Mouse (Mus musculus) testis, adult 2 months (tissue): Measurements from ENCODE around the gene Fat3. TPM values are rescaled to one million over a fixed set of nuclear protein-coding genes. Genes with fewer than 3 reads are reported as not detected.

Experiments
- H3K27ac ChIP-seq: fragments of 200-500 bp; 2 replicates; pipeline ENCODE4 v1.5.1; 2012; ENCODE audit warnings: low read depth, low read length; ENCODE audit not compliant: control insufficient read depth, insufficient read depth
- H3K27me3 ChIP-seq: fragments of 200-500 bp; 2 replicates; pipeline ENCODE4 v1.6.1; 2012; ENCODE audit warnings: mild to moderate bottlenecking, low read length, moderate library complexity; ENCODE audit not compliant: control insufficient read depth, insufficient read depth
- H3K36me3 ChIP-seq: fragments of 200-500 bp; 2 replicates; pipeline ENCODE4 v1.6.1; 2012; ENCODE audit warnings: mild to moderate bottlenecking, low read length; ENCODE audit not compliant: control insufficient read depth, insufficient read depth
- H3K4me1 ChIP-seq: fragments of 200-500 bp; 2 replicates; pipeline ENCODE4 v1.6.1; 2012; ENCODE audit warnings: low read length; ENCODE audit not compliant: control insufficient read depth, insufficient read depth
- H3K4me3 ChIP-seq: fragments of 200-500 bp; 2 replicates; pipeline ENCODE4 v1.5.1; 2012; ENCODE audit warnings: low read depth, mild to moderate bottlenecking, low read length, moderate library complexity, mixed read lengths; ENCODE audit not compliant: control insufficient read depth
- CTCF ChIP-seq: fragments of 200-500 bp; IDR thresholded peaks from 2 replicates; pipeline ENCODE4 v1.5.1; 2012; ENCODE audit warnings: low read depth, mild to moderate bottlenecking, inconsistent platforms, low read length, moderate library complexity; ENCODE audit not compliant: control insufficient read depth, insufficient read depth, insufficient replicate concordance
- POLR2A ChIP-seq: fragments of 200-500 bp; IDR thresholded peaks from 2 replicates; pipeline ENCODE4 v1.6.1; 2012; ENCODE audit warnings: low read depth, mild to moderate bottlenecking, inconsistent platforms, low read length, moderate library complexity; ENCODE audit not compliant: control insufficient read depth
- polyA plus RNA-seq: library from polyadenylated mRNA; depleted of rRNA; stranded (reverse); fragments of >200 nt; gene quantifications from 2 replicates; pipeline ENCODE4 v1.2.3, GENCODE M21; 2012

Fat3 gene
- polyA plus RNA-seq, 1 experiment, result 1.7 TPM

DNA sequence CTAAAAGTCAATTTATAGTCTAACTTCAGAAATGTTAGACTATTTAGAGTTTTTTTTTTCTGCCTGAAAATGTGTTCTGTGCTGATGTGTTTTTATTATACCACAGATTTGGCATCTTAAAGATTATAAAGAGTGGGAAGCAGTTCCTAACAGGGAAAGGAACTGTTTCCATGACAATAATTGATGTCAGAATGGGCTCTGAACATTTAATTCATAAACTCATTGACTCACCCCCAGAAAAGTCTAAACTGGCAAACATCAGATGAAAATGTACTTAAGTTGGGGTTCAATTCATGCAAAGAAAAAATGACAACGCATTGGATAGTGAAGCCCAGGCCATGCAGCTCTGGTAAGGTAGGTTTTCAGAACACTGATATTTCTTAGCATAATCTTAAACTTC lies 193.3 kb downstream of the Fat3 start:
- TF ChIP-seq CTCF (no peak), POLR2A (no peak)
- Histone ChIP-seq H3K36me3 (no peaks in the 10 kb centered on the region), H3K27me3 (no peaks in the 10 kb centered on the region), H3K27ac (no peak overlapping the region), H3K4me1 (no peaks in the 10 kb centered on the region), H3K4me3 (no peak overlapping the region)

DNA sequence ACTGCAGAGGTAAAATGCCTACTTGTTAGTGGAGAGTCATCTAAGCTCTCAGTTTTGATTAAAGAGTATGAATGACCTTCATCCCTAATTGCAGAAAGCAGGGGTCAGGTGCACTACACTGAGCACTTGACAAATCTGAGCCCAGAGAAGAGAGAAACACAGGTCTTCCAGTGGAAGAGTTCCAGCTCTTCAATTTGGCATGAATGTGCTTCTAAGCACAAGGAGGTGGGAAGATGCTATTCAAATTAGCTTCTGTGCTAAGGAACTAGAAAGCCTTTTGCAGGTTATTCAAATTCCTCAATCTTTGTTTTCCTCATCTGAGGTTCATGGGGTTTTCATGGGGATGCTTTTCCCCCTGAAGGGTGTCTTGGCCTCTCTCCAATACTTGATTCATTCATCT lies 194.9 kb downstream of the Fat3 start:
- TF ChIP-seq CTCF, result no peak
- TF ChIP-seq POLR2A, result no peak
- Histone ChIP-seq H3K4me3 (no peak overlapping the region), H3K4me1 (no peaks in the 10 kb centered on the region), H3K27me3 (no peaks in the 10 kb centered on the region), H3K36me3 (no peaks in the 10 kb centered on the region), H3K27ac (no peak overlapping the region)

DNA sequence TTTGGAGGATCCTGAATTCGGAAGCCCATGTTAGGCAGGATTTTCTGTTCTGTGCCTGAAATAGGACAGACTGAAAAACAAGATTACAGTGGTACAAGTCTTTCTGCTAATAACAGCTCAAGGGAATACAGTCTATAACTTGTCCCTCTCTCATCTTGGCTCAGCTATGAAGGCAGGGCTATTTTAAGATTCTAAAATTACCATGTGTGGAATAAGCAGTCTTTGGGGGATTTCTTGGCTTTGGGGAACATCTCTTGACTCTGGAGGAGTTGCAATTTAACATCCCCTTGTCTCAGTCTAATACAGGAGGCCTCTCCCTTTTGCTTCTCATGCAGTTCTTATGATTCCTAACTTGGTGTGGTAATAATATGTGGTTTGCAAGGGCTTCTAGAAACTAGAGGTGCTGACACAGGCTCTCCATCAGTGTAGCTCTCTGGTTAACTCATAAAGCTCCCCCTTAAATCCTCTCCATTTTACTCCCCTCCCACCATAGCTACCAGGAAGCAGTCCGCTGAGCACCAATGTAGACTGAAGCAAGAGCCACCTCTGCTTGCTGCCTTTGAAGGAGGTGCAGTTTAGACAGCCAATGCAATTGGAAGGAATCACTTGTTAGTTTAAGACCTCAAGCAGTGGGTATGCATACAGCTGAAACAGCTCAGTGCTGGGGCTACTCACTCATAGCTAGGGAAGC lies 195.5 kb downstream of the Fat3 start:
- Histone ChIP-seq H3K4me3 (no peak overlapping the region), H3K36me3 (no peaks in the 10 kb centered on the region), H3K27me3 (no peaks in the 10 kb centered on the region), H3K4me1 (no peaks in the 10 kb centered on the region), H3K27ac (no peak overlapping the region)
- TF ChIP-seq POLR2A (no peak), CTCF (no peak)

DNA sequence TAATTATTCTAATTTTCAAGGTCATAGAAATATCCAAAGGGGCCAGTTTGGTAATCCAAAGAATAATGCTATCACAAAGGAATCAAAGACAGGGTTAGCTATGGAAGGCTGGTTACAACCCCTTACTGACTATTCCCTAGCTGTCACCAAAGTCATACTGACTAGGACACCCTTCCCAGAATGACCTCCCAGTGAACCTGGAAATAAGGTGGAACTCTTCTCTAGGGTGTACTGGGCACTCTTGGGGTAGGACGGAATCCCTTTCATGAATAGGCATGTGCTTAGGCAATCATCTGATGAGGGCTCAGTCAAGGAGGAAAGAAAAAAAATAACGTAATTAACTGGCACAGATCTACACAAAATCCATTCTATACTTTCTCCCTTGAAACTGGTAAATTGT lies 196.1 kb downstream of the Fat3 start:
- H3K36me3 ChIP-seq, result no peaks in the 10 kb centered on the region
- H3K4me1 ChIP-seq, result no peaks in the 10 kb centered on the region
- H3K4me3 ChIP-seq, result no peak overlapping the region
- TF ChIP-seq POLR2A (no peak), CTCF (no peak)
- H3K27me3 ChIP-seq, result no peaks in the 10 kb centered on the region
- no peak overlapping the region for H3K27ac ChIP-seq

DNA sequence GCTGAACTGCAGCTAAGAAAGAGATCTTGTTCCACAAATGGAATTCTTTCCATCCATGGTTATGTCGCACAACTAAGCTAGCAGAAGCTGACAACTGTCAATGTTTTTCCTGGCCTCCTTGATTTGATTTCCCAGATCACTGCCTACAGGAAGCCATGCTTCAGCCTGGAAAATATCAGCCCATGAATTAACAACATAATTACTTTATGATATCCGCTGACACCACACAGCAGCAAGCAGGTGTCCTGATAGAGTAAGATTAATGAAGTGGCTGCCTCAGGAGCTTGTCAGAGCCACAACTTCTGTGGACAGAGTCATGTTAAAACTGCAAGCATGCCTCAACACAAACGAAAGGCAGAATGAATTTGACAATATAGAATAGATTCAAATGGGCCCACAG lies 198.6 kb downstream of the Fat3 start:
- no peak overlapping the region for H3K27ac ChIP-seq
- H3K36me3 ChIP-seq, result no peaks in the 10 kb centered on the region
- H3K4me3 ChIP-seq, result no peak overlapping the region
- no peaks in the 10 kb centered on the region for H3K27me3 ChIP-seq
- no peaks in the 10 kb centered on the region for H3K4me1 ChIP-seq
- TF ChIP-seq CTCF (no peak), POLR2A (no peak)

DNA sequence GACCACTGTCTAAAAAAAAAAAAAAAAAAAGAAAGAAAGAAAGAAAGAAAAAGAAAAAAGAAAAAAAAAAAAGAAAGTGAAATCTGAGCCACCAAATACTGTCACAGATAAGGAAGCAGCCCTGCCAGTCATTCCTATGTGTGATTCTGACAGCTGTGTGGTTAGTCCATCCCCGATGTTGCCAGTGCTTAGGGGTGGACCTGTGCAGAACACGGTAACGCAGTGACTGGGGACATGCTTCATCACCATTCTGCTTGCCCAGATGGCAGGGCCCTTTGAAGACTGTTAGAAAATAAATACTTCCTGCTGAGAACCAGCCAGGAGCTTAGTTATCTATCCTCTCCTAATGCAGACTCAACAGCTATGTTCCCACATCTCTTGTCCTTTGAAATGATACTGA lies 203.2 kb downstream of the Fat3 start:
- Histone ChIP-seq H3K4me1 (no peaks in the 10 kb centered on the region), H3K4me3 (no peak overlapping the region), H3K36me3 (no peaks in the 10 kb centered on the region), H3K27ac (no peak overlapping the region), H3K27me3 (no peaks in the 10 kb centered on the region)
- no peak for TF ChIP-seq CTCF
- no peak for TF ChIP-seq POLR2A

DNA sequence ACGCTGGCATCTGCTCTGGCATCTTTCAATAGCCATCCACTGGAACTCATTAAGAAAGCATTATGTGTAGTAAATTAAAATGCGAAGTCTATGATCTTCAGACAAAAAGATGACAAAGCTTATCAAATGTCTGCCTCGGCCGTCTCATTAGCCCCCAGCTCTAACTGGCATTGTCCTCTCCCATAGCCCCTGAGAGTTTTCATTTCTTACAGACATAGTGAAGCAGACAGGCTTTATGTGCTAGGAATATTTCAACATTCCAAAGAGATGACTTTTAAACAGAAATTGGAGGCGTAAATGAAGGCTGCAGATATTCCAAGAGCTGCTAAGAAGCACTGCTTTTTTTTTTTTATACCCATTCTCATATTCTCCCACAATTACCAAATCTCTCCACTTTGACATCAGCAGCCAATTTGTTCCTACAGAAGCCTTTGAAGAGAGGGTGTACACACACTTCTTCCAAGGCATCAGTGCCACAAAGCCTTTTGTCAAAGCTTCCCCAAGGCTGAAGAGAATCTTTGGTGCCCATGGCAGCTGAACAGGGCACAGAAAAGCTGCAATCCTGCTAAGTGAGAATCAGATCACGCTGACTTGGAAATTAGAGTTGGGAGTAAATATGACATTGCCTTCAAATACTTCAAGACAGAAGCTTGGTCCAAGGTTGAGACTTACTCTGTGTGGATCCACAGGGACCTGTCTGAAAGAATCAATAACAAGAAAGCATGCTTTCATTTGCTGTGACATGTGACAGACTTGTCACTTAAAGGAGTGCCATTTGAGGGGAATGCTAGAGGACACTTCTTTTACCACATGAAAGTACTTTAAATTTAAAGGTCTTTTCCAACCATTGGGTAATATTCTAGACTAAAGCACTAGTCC lies 206.9 kb downstream of the Fat3 start:
- H3K27me3 ChIP-seq, result no peaks in the 10 kb centered on the region
- no peaks in the 10 kb centered on the region for H3K4me1 ChIP-seq

More for the DNA sequence above, 206.9 kb downstream of the Fat3 start:
- no peak overlapping the region for H3K27ac ChIP-seq
- TF ChIP-seq CTCF, result no peak
- TF ChIP-seq POLR2A, result no peak
- no peak overlapping the region for H3K4me3 ChIP-seq
- no peaks in the 10 kb centered on the region for H3K36me3 ChIP-seq
